Mouse (Mus musculus): ENCODE results near the gene Jarid2. TPM values are rescaled to one million over a fixed set of nuclear protein-coding genes. Genes with fewer than 3 reads are reported as not detected.

Jarid2 gene
- polyA plus RNA-seq, 1 experiment from 2014 or later = 8.0 TPM

- no peak for DNase-seq (ENCODE audit: low spot score)
- Histone ChIP-seq H3K4me2 (replicated peaks; ENCODE audit: low read depth) (no peak overlapping the region), H3K27me3 (ENCODE audit: control insufficient read depth, insufficient read depth, low read length) (no peaks in the 10 kb centered on the region), H3K4me3 (ENCODE audit: low read depth, low read length) (no peak overlapping the region), H3K4me1 (replicated peaks; ENCODE audit: control insufficient read depth, insufficient read depth) (no peaks in the 10 kb centered on the region), H3K36me3 (ENCODE audit: control insufficient read depth, insufficient read depth, low read length) (no peaks in the 10 kb centered on the region), H3K27ac (replicated peaks) (no peak overlapping the region), H3K9me3 (ENCODE audit: control insufficient read depth, low read length) (no peaks in the 10 kb centered on the region), H3K9ac (ENCODE audit: low read length) (no peak overlapping the region)
- 54% methylated on average over 1 of the region's 1 CpGs for WGBS
- no peak for TF ChIP-seq CTCF (IDR thresholded peaks at IDR 0.05; ENCODE audit: low read depth)
- no peak for TF ChIP-seq EP300 (optimal IDR thresholded peaks at IDR 0.05)
- ATAC-seq (ENCODE audit: low FRiP score, low TSS enrichment) = no peak
These were observed 224.9 kb downstream of the Jarid2 start for GRCm38 (mm10) chr13:44954232-44954568.

GRCm38 (mm10) chr13:44955781-44956180 lies 226.5 kb downstream of the Jarid2 start:
- Histone ChIP-seq H3K9me3 (ENCODE audit: control insufficient read depth, low read length) (no peaks in the 10 kb centered on the region), H3K9ac (ENCODE audit: low read length) (no peak overlapping the region), H3K36me3 (ENCODE audit: control insufficient read depth, insufficient read depth, low read length) (no peaks in the 10 kb centered on the region), H3K4me2 (replicated peaks; ENCODE audit: low read depth) (no peak overlapping the region), H3K27ac (replicated peaks) (no peak overlapping the region), H3K4me3 (ENCODE audit: low read depth, low read length) (no peak overlapping the region), H3K27me3 (ENCODE audit: control insufficient read depth, insufficient read depth, low read length) (no peaks in the 10 kb centered on the region), H3K4me1 (replicated peaks; ENCODE audit: control insufficient read depth, insufficient read depth) (no peaks in the 10 kb centered on the region)
- WGBS = 91% methylated on average over 6 of the region's 6 CpGs
- DNase-seq (ENCODE audit: low spot score) (no peak), ATAC-seq (ENCODE audit: low FRiP score, low TSS enrichment) (no peak)
- no peak for TF ChIP-seq CTCF (IDR thresholded peaks at IDR 0.05; ENCODE audit: low read depth)
- no peak for TF ChIP-seq EP300 (optimal IDR thresholded peaks at IDR 0.05)

- no peak overlapping the region for H3K9ac ChIP-seq (ENCODE audit: low read length)
- 92% methylated on average over 8 of the region's 8 CpGs for WGBS
- TF ChIP-seq CTCF (IDR thresholded peaks at IDR 0.05; ENCODE audit: low read depth) (no peak), EP300 (optimal IDR thresholded peaks at IDR 0.05) (no peak)
- ATAC-seq (ENCODE audit: low FRiP score, low TSS enrichment) (no peak), DNase-seq (ENCODE audit: low spot score) (no peak)
- H3K27ac ChIP-seq (replicated peaks) = no peak overlapping the region
- no peaks in the 10 kb centered on the region for H3K27me3 ChIP-seq (ENCODE audit: control insufficient read depth, insufficient read depth, low read length)
- H3K4me3 ChIP-seq (ENCODE audit: low read depth, low read length) = no peak overlapping the region
- no peaks in the 10 kb centered on the region for H3K4me1 ChIP-seq (replicated peaks; ENCODE audit: control insufficient read depth, insufficient read depth)
- no peak overlapping the region for H3K4me2 ChIP-seq (replicated peaks; ENCODE audit: low read depth)
- H3K9me3 ChIP-seq (ENCODE audit: control insufficient read depth, low read length) = no peaks in the 10 kb centered on the region
- H3K36me3 ChIP-seq (ENCODE audit: control insufficient read depth, insufficient read depth, low read length) = no peaks in the 10 kb centered on the region
These were observed 227.8 kb downstream of the Jarid2 start for GRCm38 (mm10) chr13:44957049-44957448.

- Histone ChIP-seq H3K36me3 (ENCODE audit: control insufficient read depth, insufficient read depth, low read length) (no peaks in the 10 kb centered on the region), H3K27me3 (ENCODE audit: control insufficient read depth, insufficient read depth, low read length) (no peaks in the 10 kb centered on the region), H3K4me2 (replicated peaks; ENCODE audit: low read depth) (no peak overlapping the region), H3K9ac (ENCODE audit: low read length) (no peak overlapping the region), H3K4me3 (ENCODE audit: low read depth, low read length) (no peak overlapping the region), H3K27ac (replicated peaks) (no peak overlapping the region), H3K9me3 (ENCODE audit: control insufficient read depth, low read length) (no peaks in the 10 kb centered on the region), H3K4me1 (replicated peaks; ENCODE audit: control insufficient read depth, insufficient read depth) (no peaks in the 10 kb centered on the region)
- ATAC-seq (ENCODE audit: low FRiP score, low TSS enrichment) (no peak), DNase-seq (ENCODE audit: low spot score) (no peak)
- 89% methylated on average over 5 of the region's 5 CpGs for WGBS
- TF ChIP-seq EP300 (optimal IDR thresholded peaks at IDR 0.05) (no peak), CTCF (IDR thresholded peaks at IDR 0.05; ENCODE audit: low read depth) (no peak)
These were observed 231.4 kb downstream of the Jarid2 start for GRCm38 (mm10) chr13:44960542-44961291.

Measured in stomach, postnatal 0 days (tissue).